Mouse (Mus musculus) testis, adult 2 months (tissue): ENCODE measurements around the gene Bloc1s4.

Source experiments
- CTCF ChIP-seq: fragments of 200-500 bp; IDR thresholded peaks from 2 replicates; pipeline ENCODE4 v1.5.1; 2012; ENCODE audit warnings: low read depth, mild to moderate bottlenecking, inconsistent platforms, low read length, moderate library complexity; ENCODE audit not compliant: control insufficient read depth, insufficient read depth, insufficient replicate concordance
- POLR2A ChIP-seq: fragments of 200-500 bp; IDR thresholded peaks from 2 replicates; pipeline ENCODE4 v1.6.1; 2012; ENCODE audit warnings: low read depth, mild to moderate bottlenecking, inconsistent platforms, low read length, moderate library complexity; ENCODE audit not compliant: control insufficient read depth

DNA sequence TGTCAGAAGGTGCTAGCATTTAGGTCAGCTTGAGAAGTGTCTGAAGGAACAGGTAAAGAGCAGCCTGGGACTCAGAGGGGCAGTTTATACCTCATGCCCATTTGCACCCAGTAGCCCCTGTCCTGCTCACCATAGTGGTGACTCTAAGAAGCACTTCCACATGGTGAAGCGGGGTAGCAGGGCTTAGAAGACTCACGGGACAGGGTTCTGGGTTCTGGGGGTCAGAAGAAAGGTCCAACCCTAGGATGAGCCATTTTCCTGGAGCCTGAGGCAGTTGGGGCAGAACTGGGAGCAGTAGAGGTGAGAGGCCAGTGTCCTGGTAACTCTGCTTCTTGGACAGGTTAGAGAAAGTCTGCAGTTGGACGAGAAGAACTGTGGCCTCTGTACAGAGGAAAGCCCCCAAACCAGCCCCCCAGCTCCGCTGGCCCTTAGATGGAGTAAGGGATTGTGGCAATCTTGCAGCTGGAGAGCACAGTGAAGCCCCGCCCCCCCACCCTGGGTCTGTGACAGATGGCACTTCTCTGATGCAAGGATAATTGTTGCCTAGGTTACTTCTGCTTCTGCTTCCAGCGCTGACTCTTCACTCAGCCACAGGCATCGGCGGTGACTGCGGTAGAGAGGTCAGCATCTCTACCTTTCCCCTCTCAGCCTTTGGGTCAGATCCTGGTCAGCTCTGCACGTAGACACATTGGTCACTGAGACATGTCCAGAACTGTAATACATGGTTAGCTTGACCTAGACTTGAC, 18.7 kb upstream of the Bloc1s4 start:
- TF ChIP-seq CTCF: no peak
- TF ChIP-seq POLR2A: peak; percentile 39; the same call in 1 of the 2 replicates
